Mouse (Mus musculus) forelimb bud, embryonic 11.5 days (tissue): Measurements from ENCODE around the gene AW011738.

Experiments used
- DNase-seq: peaks from one replicate; pipeline ENCODE4 v3.0.0-alpha.2; 2012; ENCODE audit warnings: low read depth, low spot score

The AW011738 gene

DNA sequence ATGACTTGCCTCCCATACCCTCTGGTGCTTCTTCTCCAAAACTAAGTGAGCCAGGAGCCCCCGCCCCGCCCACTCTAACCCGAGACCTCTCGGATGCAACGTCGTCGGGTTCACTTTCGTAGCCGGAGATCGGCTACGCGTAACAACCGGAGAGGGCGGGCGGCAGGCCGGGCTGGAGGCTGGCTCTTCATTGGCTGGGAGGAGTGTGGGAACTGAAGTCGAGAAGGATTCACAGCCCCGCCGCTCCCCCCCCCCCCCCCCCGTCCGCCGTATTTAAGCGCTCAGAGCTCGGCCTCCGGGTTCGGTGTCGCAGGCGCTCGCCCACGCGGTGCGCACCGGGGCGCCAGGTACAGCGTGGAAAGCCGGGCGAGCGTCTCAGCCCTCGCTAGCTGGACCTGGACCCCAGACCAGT is at the start of gene AW011738:
Gene AW011738, plus strand, starts transcription at position 304 of the 412 bp plus-strand sequence.
- peak; percentile 64 for DNase-seq

DNA sequence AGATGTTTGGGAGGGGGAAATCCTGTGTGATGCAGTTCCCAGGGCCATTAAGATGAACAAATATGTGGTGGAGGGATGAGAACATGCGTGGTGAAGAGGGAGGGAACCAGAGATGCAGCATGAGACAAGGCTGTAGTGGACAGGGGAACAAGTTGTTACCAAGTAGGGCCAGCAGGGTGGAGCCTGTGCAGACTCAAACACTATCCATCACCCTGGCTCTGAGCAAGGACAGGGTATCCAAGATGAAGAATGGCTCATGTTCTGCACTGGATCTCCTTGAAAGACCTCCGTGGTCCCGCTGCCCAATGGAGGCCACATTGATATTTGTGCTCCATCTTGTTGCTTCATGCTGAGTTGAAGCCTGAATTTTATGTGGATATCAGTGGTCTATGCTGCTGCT is 48.3 kb upstream of the AW011738 start:
- no peak for DNase-seq

DNA sequence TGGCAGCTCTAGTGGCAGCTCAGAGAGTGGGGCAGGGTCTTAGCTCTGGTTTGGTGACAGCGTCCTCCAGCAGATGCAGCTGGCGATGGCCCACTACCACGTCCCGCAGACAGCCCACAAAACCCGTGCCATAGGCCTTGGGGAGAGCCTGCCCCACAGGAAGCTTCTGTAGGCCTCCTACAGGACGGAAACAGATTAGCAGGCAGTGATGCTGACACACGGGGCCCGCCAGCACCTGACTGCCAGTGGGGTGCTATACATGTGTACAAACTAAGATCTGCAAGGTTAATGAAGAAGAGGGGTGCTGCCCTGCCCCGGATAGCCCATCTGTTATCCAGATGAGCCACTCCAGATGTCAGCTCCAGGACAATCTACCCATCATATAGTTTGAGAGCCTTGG is 36.6 kb upstream of the AW011738 start:
- no peak for DNase-seq

DNA sequence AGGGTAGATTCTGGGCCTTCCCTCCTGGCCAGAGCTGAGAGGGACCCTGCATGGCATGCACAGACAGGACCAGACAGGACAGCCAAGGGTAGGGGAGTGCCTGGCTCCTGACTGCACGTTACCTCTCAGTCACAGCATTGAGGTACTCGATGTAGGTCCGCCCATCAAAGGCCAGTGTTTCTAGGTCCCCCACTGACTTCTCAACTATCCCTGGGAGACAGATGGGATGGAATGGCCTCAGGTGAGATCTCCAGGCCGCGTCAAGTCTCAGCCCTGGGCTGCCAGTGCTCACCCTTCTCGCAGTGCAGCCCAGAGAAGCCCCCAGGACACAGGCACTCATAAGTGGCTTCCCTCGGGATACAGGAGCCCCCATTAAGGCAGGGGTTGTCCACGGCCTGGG is 34.5 kb upstream of the AW011738 start:
- no peak for DNase-seq

DNA sequence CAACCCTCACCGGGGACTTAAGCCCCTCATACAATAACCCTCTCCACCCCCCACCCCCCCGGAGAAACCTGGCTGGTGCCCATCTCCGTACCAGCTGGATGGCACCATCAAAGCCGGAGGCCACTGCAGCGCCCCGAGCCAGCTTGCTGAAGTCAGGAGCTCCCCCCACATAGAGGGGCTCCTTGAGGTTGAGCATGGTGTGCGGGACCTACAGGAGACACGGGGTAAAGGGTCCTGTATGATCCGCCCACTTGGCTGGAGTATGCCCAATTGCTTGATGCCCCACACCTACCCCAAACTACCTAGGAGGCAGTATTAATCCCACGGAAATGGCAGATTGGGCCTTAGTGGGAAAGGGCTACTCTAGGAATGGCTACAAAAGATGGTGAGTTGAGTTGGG is 34.0 kb upstream of the AW011738 start:
- DNase-seq, result no peak

DNA sequence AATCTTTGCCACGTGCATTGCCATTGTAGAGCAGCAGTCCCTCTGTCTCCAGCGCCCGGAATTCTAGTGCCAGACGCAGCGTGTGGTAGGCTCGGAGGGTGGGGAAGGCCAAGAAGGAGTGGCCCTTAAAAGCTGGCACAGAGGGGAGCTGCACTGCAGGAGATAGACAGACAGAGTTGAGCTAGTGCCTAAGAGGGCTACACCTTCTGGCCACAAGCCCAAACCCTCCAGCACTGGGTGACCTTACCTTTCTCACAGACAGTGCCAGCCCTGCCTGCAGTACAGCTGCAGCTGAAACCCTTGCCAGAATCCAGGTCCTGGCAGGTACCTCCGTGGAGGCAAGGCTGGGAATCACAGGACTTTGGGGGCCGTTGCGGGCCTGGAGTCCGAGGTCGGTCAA is 31.3 kb upstream of the AW011738 start:
- no peak for DNase-seq

DNA sequence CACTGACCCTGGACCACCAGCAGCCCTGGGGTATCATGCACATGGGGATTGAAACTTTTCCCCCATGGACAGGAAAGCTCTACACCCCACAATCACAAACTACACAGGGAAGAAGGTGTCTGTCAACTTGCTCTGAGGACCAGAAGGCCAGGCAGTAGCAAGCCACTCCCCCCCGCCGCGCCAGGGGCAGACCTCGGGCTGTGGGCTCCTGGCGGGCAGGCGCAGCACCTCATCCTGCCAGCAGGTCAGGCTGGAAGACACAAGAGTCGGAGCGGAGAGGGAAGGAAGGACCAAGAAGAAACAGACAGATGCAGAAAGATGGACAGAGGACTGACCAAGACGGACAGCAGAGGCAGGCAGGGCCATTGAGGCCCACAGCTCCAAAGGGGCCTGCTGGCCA is 25.5 kb upstream of the AW011738 start:
- DNase-seq, result no peak

DNA sequence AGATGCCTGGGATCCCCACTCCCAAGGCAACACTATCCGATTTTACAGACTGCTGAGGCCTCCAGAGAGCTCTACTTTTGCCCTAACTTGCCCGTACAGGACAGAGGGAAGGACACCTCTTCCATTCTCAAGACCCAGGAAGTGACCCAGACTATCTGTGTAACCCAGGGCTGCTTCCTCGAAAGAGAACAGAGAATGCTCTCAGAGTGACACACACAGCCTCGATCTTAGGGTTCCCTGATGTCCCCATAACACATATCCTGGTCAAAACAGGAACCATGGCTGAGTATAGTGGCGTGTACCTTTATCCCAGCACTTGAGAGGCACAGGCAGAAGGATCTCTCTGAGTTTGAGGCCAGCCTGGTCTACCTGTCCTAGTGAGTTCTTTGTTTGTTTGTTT is 19.4 kb upstream of the AW011738 start:
- DNase-seq, result no peak

DNA sequence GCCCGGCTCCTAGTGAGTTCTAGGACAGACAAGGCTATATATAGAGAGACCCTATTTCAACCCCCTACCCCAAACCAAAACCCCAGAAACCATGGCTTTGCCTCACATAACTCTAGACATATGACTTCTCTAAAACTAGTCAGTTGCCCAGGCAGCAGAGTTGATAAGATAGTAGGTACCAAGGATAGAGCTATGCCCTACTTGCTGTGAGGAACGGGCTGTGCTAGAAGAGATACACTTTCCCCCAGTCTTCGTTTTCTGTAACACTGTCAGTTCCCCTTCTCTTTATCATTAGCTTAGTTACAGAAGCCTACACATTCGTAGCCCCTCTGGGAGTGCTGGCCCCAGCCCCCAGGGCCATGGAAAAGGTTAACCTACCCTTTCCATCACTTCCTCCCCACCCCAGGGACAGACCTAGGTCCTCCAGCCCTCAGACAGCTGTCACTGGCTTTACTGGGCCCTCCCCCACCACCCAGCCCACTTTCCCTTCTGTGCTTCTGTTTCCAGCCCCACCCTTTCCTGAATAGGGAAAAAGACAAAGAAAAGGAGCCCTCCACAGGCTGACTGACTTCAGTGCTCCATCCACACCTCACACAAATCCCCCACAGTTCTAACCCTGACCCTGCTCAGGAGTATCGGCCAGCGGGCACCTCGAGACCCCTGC is 18.7 kb upstream of the AW011738 start:
- no peak for DNase-seq

DNA sequence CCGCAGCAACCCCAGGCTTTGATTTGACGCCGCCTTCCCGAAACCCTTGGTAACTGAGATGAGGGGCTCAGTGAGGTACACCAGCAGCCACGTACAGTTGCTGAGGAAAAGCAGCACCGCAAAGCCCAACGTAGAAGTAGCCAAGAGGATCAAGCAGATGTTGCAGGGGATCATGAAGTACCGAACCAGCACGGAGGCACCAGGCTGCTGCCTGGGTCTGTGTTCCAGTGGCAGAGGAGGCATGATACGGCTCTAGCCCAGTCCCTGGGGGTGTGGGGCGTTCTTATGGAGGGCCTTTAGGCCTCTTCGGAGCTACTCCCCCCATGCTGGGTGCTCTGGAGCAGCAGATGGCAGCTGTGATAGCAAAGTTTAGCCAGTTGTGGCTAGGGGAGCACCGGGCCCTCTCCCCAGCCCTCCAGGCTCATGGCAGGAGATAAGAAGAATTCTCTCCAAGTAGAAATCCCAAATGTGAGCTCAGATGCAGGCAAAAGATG is 17.6 kb upstream of the AW011738 start:
- DNase-seq, result no peak

DNA sequence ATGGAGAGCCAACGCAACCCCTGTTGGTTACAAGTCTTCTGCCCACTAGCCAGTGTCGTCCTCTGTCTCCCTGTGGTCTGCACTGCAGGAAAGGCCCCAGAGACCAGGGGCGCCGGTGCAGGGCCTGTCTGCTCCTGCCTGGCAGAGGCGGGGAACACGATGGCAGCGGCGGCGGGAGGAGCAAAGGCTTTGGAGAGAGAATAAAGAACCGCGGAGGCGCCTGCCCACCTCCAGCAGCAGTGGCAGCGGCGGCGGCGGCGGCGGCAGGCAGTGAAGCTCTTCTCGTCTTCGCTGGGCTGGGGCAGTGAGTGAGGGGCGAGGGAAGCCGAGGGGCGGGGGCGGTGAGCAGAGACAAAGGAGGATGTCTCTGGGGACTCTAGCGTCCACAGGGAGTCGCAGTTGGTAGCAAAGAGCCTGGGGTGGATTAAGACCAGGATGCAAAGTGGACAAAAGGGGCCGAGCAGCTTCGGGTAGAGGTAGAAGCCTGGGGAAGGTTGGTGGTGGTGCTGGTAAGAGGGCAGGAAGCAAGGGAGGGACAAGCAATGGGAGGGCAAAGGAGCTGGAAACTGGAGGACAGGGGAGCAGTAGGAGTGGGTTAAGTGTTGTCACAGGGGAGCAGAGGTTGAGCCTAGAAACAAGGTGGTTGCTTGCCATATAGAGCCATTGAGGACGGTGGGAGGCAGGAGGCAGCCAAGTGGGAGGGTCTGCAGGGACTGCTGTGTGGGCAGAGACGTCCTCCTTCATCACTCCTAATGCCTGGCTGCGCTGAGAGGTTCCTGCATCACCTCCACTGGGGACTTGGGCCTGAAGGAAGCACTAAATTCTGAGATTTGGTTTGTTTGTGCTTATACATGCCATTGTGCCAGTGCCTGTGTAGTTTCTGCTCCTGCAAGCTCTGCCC is 16.9 kb upstream of the AW011738 start:
- no peak for DNase-seq

DNA sequence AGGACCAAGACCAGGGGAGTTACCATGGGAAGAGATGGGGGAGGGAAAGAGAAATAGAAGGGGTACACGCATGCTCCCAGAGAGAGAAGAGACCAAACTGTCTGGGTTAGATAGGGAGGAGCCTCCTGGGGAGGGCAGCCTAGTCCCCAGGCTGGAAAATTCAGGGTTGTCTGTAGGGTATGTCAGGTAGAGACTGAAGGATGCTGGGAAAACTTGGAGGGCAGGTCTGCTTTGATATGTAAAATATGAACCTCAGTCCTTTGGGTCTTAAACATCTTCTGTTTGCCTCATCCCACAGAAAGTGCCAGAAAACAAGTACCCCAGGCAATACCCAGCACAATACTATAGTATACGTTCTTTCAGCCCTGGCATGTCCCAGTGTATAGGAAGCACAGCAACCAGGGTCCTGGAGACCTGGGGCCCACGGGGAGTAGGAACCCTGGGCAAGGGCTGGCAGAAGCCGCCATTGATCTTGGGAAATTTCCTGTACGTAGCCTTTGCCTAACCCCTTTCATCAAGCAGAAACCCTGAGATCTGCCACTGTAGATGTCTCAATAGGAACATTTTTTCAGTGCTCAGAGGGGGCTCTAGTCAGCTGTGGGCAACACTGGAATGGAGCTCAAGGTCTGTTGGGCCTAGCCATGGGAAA is 14.8 kb upstream of the AW011738 start:
- DNase-seq, result no peak

DNA sequence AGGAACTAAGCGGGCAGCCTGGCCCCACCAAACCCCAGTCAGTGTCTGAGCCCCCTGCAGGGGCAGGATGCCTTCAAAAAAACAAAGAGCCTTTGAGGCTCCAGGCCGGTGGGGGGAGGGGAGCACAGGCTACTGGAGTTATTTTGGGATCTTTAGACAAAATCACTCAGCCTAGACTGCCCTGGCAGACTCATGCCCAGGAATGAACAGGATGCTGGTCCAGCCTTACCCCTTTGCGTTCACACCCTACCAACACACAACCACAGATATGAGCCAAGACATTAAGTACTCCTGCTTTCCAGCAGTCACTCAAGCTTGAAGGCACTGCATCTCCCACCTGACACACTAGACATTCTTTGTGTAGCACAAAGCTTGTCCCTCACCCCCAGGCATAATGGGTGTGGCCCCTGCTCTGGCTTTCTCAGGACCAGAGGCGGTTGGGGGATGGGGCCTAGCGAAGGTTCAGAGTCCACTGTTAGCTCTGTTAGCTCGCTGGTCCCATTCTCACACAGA is 14.2 kb upstream of the AW011738 start:
- DNase-seq, result no peak

DNA sequence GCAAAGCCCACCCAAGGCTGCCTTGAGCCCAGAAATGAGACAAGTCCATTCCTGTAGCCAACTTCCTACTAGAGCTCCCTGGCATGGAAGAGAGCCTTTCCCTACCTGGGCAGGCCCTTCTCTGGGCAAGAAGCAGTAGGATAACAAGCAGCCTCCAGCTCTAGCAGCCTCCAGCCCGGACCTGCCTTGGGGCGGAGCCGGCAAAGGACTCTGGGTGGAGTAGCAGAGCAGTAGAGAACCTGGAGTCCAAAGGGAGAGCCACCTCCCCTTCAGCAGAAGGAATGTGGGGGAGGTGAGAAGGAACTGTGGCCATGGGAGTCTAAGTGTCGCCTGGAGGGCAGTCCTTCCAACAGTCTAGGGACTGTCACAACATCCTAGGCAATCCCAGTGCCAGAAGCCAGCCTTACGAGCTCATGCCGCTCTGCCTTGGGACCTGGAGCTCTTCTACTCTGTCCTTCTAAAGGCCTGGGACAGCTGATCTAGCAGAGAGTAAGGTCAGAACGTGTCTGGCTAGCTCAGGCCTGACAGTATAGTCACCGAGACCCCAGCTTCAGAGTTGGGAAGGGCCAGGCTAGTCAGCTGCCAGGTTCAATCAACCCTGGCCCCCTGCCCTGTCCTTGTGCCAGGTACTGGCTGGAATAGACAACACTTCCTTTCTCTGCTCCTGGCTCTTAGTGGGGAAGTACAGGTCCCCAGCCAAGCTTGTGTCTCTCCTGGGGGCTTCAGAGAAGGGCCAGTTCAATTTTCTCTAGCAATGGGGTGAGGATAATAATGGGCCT is 10.5 kb upstream of the AW011738 start:
- DNase-seq, result no peak

DNA sequence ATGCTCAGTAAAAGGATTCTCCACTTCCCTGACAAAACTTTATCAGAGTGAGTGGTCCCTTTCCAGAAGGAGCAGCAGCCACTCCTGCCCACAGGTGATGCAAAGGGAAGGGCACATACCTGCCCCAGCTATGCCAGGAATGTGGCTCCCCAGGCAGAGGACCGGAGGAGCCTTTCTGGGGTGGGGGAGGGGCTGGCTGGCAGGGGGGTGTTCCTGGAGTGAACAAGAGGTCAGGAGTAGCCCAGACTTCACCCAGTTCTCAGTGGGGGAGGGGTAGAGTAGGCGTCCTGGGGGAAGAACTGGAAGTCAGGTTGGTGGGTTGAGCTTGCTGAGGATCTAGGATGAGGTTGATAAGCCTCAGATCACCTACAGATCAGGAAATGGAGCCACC is 9.9 kb upstream of the AW011738 start:
- DNase-seq, result no peak

DNA sequence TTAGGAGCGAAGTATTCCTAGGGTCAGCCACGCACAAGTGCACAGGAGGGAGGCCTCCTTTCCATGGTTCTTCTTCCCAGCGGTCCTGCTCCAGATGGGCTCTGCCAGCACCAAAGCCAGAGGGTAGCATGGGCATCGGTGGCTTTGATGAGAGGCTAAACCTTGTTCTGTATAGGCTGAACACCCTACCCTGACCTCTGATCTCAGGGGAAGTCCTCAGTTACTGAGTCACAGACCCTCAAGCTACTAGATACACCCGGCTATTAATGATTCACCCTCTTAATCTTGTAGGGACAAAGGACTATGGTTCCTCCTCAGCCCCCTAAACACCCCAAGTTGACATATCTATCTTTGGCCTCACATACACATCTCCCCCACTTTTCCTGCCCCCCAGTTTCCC is 9.2 kb upstream of the AW011738 start:
- DNase-seq, result no peak

DNA sequence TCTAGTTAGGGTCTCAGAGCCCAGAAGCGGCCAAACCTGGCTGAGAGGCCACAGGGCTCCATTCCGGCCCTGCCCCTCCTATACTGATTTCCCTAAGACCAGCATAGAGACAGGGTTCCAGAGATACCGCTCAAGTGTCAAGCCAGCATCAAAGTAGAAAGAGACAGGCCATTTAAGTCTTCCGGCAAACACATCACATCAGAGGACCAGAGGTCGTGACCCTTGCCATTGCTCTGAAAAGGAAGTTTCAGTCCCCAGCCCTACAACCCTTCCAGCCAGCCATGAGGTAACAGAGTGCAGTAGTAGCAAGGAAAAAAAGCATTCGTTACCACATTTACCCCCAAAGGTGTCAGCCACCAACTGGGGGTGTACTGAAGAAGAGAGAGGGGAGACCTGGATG is 8.8 kb upstream of the AW011738 start:
- no peak for DNase-seq

DNA sequence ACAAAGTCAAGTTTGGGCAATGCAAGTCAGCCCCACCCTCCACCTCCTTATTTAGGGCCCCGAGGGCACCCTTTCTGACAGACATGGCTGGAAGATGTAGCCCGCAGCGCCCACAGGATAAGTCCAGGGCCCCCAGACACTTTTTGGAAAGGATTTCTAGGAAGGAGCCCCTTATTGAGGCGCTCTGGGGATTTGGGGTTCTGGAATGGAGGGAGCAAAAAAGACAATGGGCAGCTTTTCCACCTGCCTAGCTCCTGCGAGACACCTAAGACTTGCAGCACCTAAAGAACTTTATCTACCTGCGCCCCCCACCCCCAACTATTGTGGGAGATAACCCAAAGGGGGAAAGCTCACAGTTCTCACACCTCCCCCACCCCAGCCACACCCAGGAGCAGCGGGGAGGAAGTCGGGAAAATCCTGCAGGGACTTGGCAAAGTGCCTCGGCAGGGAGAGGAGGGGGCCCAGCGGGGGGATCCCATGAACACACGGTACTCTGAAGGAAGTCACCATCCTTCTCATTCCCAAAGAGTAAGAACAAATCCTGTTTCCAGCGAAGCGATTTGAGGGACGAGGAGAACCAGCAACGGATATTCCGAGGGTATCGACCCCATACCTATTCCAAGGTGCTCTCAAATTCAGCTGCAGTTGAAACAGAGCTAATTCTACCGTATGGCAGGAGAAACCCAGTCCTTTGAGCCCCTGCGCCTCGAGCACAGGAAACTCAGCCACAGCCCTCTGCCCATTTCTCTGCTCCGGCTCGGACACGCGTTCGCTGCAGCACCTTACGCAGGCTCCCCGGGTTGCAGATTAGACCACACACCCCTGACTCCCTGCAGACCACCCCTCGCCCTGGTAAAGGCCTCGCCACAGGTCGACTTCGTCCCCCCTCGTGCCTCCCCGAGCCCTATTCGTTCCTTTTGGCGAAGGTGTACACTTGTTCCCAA is 6.9 kb upstream of the AW011738 start:
- DNase-seq, result no peak

DNA sequence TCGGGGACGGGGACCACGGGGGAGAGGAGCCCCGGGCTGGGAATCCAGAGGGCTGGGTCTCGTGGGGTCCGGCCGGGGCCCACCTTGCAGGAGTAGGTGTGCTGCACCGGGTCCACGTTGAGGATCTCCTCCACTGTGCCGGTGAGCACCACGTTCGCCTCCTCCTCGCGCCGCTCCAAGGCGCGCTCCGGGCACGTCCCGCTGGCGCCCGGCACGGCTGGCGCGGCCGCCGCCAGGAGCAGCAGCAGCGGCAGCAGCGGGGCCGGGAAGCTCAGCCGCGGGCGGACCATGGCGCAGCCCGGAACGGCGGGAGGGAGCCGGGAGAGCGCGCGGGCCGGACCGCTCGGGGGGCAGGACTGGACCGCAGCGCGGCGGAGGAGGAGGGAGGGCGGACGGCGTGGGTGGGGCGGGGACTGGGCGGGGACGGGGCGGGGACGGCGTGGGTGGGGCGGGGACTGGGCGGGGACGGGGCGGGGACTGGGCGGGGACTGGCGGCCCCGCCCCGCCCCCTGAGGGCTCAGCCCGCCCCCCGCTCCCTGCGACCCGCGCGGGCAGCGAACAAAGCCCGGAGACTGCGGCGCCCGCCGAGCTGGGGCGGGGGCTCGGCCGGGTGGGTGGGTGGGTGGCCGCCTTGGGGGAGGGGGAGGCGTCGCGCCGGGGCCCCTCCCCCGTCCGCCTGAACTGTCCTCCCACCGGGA is 5.8 kb upstream of the AW011738 start, which contains the start of gene Agrn:
Gene Agrn, minus strand, starts transcription at position 358 of the 698 bp plus-strand sequence.
- no peak for DNase-seq

DNA sequence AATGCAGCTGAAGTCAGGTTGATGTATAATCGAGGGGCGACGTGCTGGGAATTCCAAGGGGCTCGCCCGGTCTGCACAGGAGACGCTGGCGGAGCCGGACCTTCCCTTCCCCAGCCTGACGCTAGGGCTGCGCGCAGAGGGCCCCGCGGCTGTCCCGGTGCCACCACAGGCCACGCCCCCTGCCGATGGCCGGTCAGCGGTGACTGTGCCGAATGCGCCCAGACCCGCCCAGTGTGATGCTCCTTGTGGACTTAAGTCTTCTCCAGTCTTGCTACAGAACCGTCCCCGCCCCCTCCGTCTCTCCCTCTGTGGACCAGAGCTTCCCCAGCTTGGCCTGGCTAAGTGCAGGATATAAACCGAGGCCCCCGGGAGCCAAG is 5.3 kb upstream of the AW011738 start:
- DNase-seq, result peak; percentile 87
